Mouse (Mus musculus): ENCODE measurements around the gene Lrrc7.
"Not testable (repeated sequence)": the region's sequence is repeated elsewhere in the genome, so short reads cannot be mapped to it uniquely, and the experiment has no call there.

DNA sequence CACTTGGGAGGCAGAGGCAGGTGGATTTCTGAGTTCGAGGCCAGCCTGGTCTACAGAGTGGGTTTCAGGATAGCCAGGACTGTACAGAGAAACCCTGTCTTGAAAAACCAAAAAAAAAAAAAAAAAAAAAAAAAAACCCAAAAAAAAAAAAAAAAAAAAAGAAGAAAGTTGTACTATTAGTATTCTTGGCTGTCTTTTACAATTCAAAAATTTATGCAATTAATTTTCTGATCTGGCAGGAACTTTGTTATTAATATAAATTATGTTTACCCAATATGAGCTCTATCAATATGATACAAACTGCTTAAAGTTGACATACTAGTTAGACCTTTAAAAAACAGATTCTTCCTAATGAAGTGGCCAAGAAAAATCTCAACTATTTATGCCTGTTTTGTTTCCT, 459.5 kb downstream of the Lrrc7 start:
- TF ChIP-seq CTCF (IDR thresholded peaks at IDR 0.05; ENCODE audit: low read depth); EP300 (optimal IDR thresholded peaks at IDR 0.05): not testable (repeated sequence)
